Mouse (Mus musculus): ENCODE data around the gene Akap10.

Akap10 gene

GRCm38 (mm10) chr11:61930098-61930517 lies at the start of gene Akap10:
Gene Akap10, minus strand, starts transcription at chr11:61930252.
- DNase-seq (ENCODE audit: low read depth, low spot score), result peak; percentile 98

GRCm38 (mm10) chr11:61975783-61976182 lies 45.7 kb upstream of the Akap10 start:
- DNase-seq (ENCODE audit: low read depth, low spot score), result no peak

GRCm38 (mm10) chr11:61974106-61974707 lies 44.2 kb upstream of the Akap10 start:
- DNase-seq (ENCODE audit: low read depth, low spot score), result peak; percentile 69

- DNase-seq (ENCODE audit: low read depth, low spot score), result peak; percentile 36
Measured at GRCm38 (mm10) chr11:61971441-61972221, 41.6 kb upstream of the Akap10 start.

GRCm38 (mm10) chr11:61970901-61971300 lies 40.8 kb upstream of the Akap10 start:
- DNase-seq (ENCODE audit: low read depth, low spot score), result no peak

- DNase-seq (ENCODE audit: low read depth, low spot score), result no peak
Measured at GRCm38 (mm10) chr11:61968875-61969274, 38.8 kb upstream of the Akap10 start.

- no peak for DNase-seq (ENCODE audit: low read depth, low spot score)
Measured at GRCm38 (mm10) chr11:61967034-61967433, 37.0 kb upstream of the Akap10 start.

GRCm38 (mm10) chr11:61964611-61965010 lies 34.6 kb upstream of the Akap10 start:
- peak; percentile 75 for DNase-seq (ENCODE audit: low read depth, low spot score)

GRCm38 (mm10) chr11:61963193-61963592 lies 33.1 kb upstream of the Akap10 start:
- peak; percentile 36 for DNase-seq (ENCODE audit: low read depth, low spot score)

GRCm38 (mm10) chr11:61962684-61963083 lies 32.6 kb upstream of the Akap10 start:
- DNase-seq (ENCODE audit: low read depth, low spot score), result no peak

GRCm38 (mm10) chr11:61960096-61960495 lies 30.0 kb upstream of the Akap10 start:
- DNase-seq (ENCODE audit: low read depth, low spot score), result no peak

GRCm38 (mm10) chr11:61958706-61959105 lies 28.7 kb upstream of the Akap10 start:
- peak; percentile 57 for DNase-seq (ENCODE audit: low read depth, low spot score)

- DNase-seq (ENCODE audit: low read depth, low spot score), result peak; percentile 86
Measured at GRCm38 (mm10) chr11:61957296-61957813, 27.3 kb upstream of the Akap10 start.

- peak; percentile 92 for DNase-seq (ENCODE audit: low read depth, low spot score)
Measured at GRCm38 (mm10) chr11:61956572-61957295, 26.7 kb upstream of the Akap10 start, which contains the start of gene Specc1. Gene Specc1, plus strand, starts transcription at chr11:61956763.

GRCm38 (mm10) chr11:61955951-61956350 lies 25.9 kb upstream of the Akap10 start:
- no peak for DNase-seq (ENCODE audit: low read depth, low spot score)

- DNase-seq (ENCODE audit: low read depth, low spot score), result no peak
Measured at GRCm38 (mm10) chr11:61955136-61955535, 25.1 kb upstream of the Akap10 start.

GRCm38 (mm10) chr11:61950632-61951031 lies 20.6 kb upstream of the Akap10 start:
- peak; percentile 92 for DNase-seq (ENCODE audit: low read depth, low spot score)

GRCm38 (mm10) chr11:61949315-61949714 lies 19.3 kb upstream of the Akap10 start:
- peak; percentile 79 for DNase-seq (ENCODE audit: low read depth, low spot score)

GRCm38 (mm10) chr11:61946608-61947007 lies 16.6 kb upstream of the Akap10 start:
- DNase-seq (ENCODE audit: low read depth, low spot score), result no peak

- DNase-seq (ENCODE audit: low read depth, low spot score), result no peak
Measured at GRCm38 (mm10) chr11:61944417-61944816, 14.4 kb upstream of the Akap10 start.

- no peak for DNase-seq (ENCODE audit: low read depth, low spot score)
Measured at GRCm38 (mm10) chr11:61942903-61943302, 12.9 kb upstream of the Akap10 start.

- no peak for DNase-seq (ENCODE audit: low read depth, low spot score)
Measured at GRCm38 (mm10) chr11:61937761-61938160, 7.7 kb upstream of the Akap10 start.
